Mouse (Mus musculus) liver, embryonic 13.5 days (tissue): ENCODE data around the gene Carf. TPM values are rescaled to one million over a fixed set of nuclear protein-coding genes. Genes with fewer than 3 reads are reported as not detected.
"Not testable (repeated sequence)": the region's sequence is repeated elsewhere in the genome, so short reads cannot be mapped to it uniquely, and the experiment has no call there.

Experiments
- ATAC-seq: fragments of 200-750 bp; cut with Nextera tagmentation; 2 replicates; pipeline ENCODE4 v1.8.0; 2017; ENCODE audit warnings: low read depth, mild to moderate bottlenecking, moderate number of reproducible peaks, moderate library complexity
- DNase-seq: peaks from one replicate; pipeline ENCODE4 v3.0.0; 2022
- H3K27ac ChIP-seq: fragments of 300-500 bp; sonication (generic); 2 replicates; pipeline ENCODE4 v1.5.1; 2015; ENCODE audit warnings: moderate library complexity, mild to moderate bottlenecking, inconsistent platforms
- H3K27me3 ChIP-seq: fragments of 300-500 bp; sonication (generic); 2 replicates; pipeline ENCODE4 v1.6.1; 2015; ENCODE audit warnings: mild to moderate bottlenecking, inconsistent platforms
- H3K36me3 ChIP-seq: fragments of 300-500 bp; sonication (generic); 2 replicates; pipeline ENCODE4 v1.6.1; 2015; ENCODE audit warnings: mild to moderate bottlenecking, inconsistent platforms
- H3K4me1 ChIP-seq: fragments of 300-500 bp; sonication (generic); replicated peaks from 2 replicates; pipeline ENCODE4 v1.6.1; 2015; ENCODE audit warnings: inconsistent platforms
- H3K4me2 ChIP-seq: fragments of 300-500 bp; sonication (generic); 2 replicates; pipeline ENCODE4 v1.6.1; 2015; ENCODE audit warnings: inconsistent platforms, mild to moderate bottlenecking, moderate library complexity
- H3K4me3 ChIP-seq: fragments of 300-500 bp; sonication (generic); replicated peaks from 2 replicates; pipeline ENCODE4 v1.5.1; 2015; ENCODE audit warnings: mild to moderate bottlenecking, inconsistent platforms
- H3K9ac ChIP-seq: fragments of 300-500 bp; sonication (generic); 2 replicates; pipeline ENCODE4 v1.6.1; 2015; ENCODE audit warnings: mild to moderate bottlenecking, inconsistent platforms
- H3K9me3 ChIP-seq: fragments of 300-500 bp; sonication (generic); replicated peaks from 2 replicates; pipeline ENCODE4 v1.6.1; 2016; ENCODE audit warnings: inconsistent platforms
- WGBS: fragments of 180-500 bp; shearing (Covaris S2); methylation state at CpG from one replicate; pipeline ENCODE4 v1.1.7; 2015; ENCODE audit not compliant: insufficient replicate concordance; 5-methylcytosine and 5-hydroxymethylcytosine counted together
- polyA plus RNA-seq: library from polyadenylated mRNA; unstranded; fragments of >200 nt; fragmentation: Nextera tagmentation; extraction: Ambion mirVana; gene quantifications from 2 replicates; pipeline ENCODE4 v1.2.1, GENCODE M21; 2015

The Carf gene
- polyA plus RNA-seq, 1 experiment from 2014 or later = 2.0 TPM

- Histone ChIP-seq H3K27me3 (no peaks in the 10 kb centered on the region), H3K36me3 (no peaks in the 10 kb centered on the region), H3K4me3 (no peak overlapping the region), H3K9me3 (no peaks in the 10 kb centered on the region), H3K27ac (no peak overlapping the region), H3K4me2 (no peak overlapping the region), H3K9ac (no peak overlapping the region), H3K4me1 (no peaks in the 10 kb centered on the region)
- ATAC-seq (no peak), DNase-seq (no peak)
- 78% methylated on average over 7 of the region's 7 CpGs for WGBS
Measured at GRCm38 (mm10) chr1:60117721-60118455, 19.8 kb downstream of the Carf start.

DNA sequence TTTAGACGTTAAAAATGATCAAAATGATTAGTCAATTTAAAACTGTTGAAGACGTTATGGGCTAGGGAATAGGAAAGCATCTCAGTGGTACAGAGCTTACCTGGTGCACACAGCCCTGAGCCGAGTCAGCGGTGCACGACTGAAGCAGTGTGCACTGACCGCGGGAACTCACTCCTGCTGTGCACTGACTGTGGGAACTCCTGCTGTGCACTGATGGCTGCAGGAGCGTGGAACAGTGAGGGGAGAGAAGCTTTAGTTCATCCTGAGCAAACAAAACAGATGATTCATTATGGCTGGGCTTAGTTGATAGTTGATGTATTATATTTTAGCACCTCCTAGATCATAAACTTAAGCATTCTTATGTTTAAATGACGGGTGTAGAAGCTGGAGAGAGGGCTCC lies 39.3 kb downstream of the Carf start:
- WGBS = 65% methylated on average over 9 of the region's 9 CpGs
- H3K4me2 ChIP-seq = no peak overlapping the region
- no peaks in the 10 kb centered on the region for H3K36me3 ChIP-seq
- H3K4me1 ChIP-seq = no peaks in the 10 kb centered on the region
- no peak overlapping the region for H3K27ac ChIP-seq
- no peak overlapping the region for H3K4me3 ChIP-seq
- no peak for ATAC-seq
- H3K9ac ChIP-seq = no peak overlapping the region
- no peak for DNase-seq
- no peaks in the 10 kb centered on the region for H3K27me3 ChIP-seq
- H3K9me3 ChIP-seq = no peaks in the 10 kb centered on the region

DNA sequence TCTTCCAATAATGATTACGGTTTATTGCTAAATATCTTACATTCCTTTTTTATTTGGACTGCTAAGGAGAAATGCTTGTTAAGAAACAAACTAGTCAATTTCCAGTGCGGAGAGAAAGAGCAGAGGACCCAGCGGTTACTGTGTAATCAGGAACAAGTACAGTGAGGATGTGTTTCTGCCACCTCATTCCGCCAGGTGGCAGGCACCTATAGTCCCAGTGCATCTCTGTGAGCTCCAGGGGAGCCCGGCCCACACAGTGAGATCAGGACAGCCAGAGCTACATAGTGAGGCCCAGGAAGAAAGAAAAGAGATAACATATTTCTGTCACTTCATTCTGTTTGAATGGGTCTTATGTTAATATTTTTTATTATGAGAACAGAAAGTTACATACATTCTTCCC lies 54.7 kb downstream of the Carf start:
- Histone ChIP-seq H3K9me3 (no peaks in the 10 kb centered on the region), H3K4me2 (no peak overlapping the region), H3K9ac (no peak overlapping the region), H3K36me3 (no peaks in the 10 kb centered on the region), H3K4me3 (no peak overlapping the region), H3K27ac (no peak overlapping the region), H3K4me1 (no peaks in the 10 kb centered on the region), H3K27me3 (no peaks in the 10 kb centered on the region)
- WGBS = 60% methylated on average over 5 of the region's 5 CpGs
- ATAC-seq (no peak; the same call in 1 of the 2 replicates), DNase-seq (peak; percentile 8)

- no peak overlapping the region for H3K9ac ChIP-seq
- H3K36me3 ChIP-seq = no peaks in the 10 kb centered on the region
- 50% methylated on average over 7 of the region's 7 CpGs for WGBS
- H3K4me3 ChIP-seq = no peak overlapping the region
- ATAC-seq (no peak), DNase-seq (no peak)
- H3K4me1 ChIP-seq = no peaks in the 10 kb centered on the region
- H3K27ac ChIP-seq = no peak overlapping the region
- no peaks in the 10 kb centered on the region for H3K27me3 ChIP-seq
- no peaks in the 10 kb centered on the region for H3K9me3 ChIP-seq
- no peak overlapping the region for H3K4me2 ChIP-seq
Measured at GRCm38 (mm10) chr1:60156651-60157050, 58.6 kb downstream of the Carf start.

- DNase-seq (no peak), ATAC-seq (no peak)
- Histone ChIP-seq H3K4me1 (no peaks in the 10 kb centered on the region), H3K36me3 (no peaks in the 10 kb centered on the region), H3K9me3 (no peaks in the 10 kb centered on the region), H3K9ac (no peak overlapping the region), H3K27me3 (no peaks in the 10 kb centered on the region), H3K27ac (no peak overlapping the region), H3K4me3 (no peak overlapping the region), H3K4me2 (no peak overlapping the region)
- WGBS = 36% methylated on average over 3 of the region's 3 CpGs
Measured at GRCm38 (mm10) chr1:60158411-60158810, 60.4 kb downstream of the Carf start.

DNA sequence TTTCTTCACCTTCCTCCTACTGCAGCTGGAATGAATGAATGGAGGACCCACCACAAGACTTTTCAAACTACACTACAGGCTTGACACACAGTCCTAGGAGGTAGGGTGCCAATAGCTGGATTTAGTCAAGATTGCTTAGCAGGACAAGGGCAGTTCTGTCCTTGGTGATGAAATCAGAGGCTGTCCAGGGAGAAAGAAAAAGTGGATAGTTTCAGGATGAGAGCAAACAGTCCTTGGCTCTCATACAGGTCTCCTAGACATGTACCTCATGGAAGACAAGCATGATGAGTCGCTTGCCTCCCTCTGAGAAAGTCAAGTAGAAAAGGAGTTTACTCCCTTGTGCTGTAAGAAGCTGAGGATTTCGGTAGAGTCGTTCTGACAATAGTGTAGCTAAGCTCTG lies 65.6 kb downstream of the Carf start:
- Histone ChIP-seq H3K9ac (no peak overlapping the region), H3K9me3 (no peaks in the 10 kb centered on the region), H3K27ac (no peak overlapping the region), H3K27me3 (no peaks in the 10 kb centered on the region), H3K4me2 (no peak overlapping the region), H3K36me3 (no peaks in the 10 kb centered on the region), H3K4me1 (no peaks in the 10 kb centered on the region), H3K4me3 (no peak overlapping the region)
- DNase-seq = no peak
- ATAC-seq = no peak
- WGBS = 61% methylated on average over 3 of the region's 3 CpGs

- H3K27ac ChIP-seq = no peak overlapping the region
- no peaks in the 10 kb centered on the region for H3K4me1 ChIP-seq
- ATAC-seq (no peak), DNase-seq (no peak)
- no peak overlapping the region for H3K9ac ChIP-seq
- no peaks in the 10 kb centered on the region for H3K27me3 ChIP-seq
- H3K9me3 ChIP-seq = no peaks in the 10 kb centered on the region
- WGBS = 66% methylated on average over 2 of the region's 2 CpGs
- no peaks in the 10 kb centered on the region for H3K36me3 ChIP-seq
- no peak overlapping the region for H3K4me2 ChIP-seq
- no peak overlapping the region for H3K4me3 ChIP-seq
Measured at GRCm38 (mm10) chr1:60169626-60170025, 71.6 kb downstream of the Carf start.

- WGBS = 61% methylated on average over 2 of the region's 2 CpGs
- no peaks in the 10 kb centered on the region for H3K4me1 ChIP-seq
- no peak for DNase-seq
- H3K4me3 ChIP-seq = no peak overlapping the region
- H3K27me3 ChIP-seq = no peaks in the 10 kb centered on the region
- no peak overlapping the region for H3K4me2 ChIP-seq
- no peak overlapping the region for H3K9ac ChIP-seq
- H3K36me3 ChIP-seq = no peaks in the 10 kb centered on the region
- H3K9me3 ChIP-seq = no peaks in the 10 kb centered on the region
- H3K27ac ChIP-seq = no peak overlapping the region
- no peak for ATAC-seq
Measured at GRCm38 (mm10) chr1:60170251-60170650, 72.2 kb downstream of the Carf start.

DNA sequence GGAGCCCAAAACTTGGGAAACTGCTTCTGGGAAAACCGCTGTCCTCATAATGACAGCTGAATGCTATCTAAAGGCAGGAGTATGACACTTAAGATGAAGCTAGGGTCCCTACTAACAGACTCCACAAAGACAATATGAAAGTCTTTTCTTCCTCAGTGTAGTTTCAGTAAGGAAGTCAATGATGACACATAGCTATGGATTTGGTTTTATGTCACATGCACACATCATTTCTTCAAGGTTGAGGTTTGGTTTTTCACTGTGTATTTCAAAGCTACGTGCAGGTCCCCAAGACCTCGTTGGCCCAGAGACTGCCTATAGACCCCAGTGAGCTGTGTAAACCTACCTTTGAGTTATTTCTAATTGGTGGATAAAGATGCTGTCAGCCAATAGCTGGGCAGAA lies 75.1 kb downstream of the Carf start:
- Histone ChIP-seq H3K36me3 (no peaks in the 10 kb centered on the region), H3K4me2 (no peak overlapping the region), H3K4me3 (no peak overlapping the region), H3K27ac (no peak overlapping the region), H3K9ac (no peak overlapping the region), H3K9me3 (no peaks in the 10 kb centered on the region), H3K27me3 (no peaks in the 10 kb centered on the region), H3K4me1 (no peaks in the 10 kb centered on the region)
- no peak for ATAC-seq
- no peak for DNase-seq
- WGBS = 78% methylated on average over 3 of the region's 3 CpGs

DNA sequence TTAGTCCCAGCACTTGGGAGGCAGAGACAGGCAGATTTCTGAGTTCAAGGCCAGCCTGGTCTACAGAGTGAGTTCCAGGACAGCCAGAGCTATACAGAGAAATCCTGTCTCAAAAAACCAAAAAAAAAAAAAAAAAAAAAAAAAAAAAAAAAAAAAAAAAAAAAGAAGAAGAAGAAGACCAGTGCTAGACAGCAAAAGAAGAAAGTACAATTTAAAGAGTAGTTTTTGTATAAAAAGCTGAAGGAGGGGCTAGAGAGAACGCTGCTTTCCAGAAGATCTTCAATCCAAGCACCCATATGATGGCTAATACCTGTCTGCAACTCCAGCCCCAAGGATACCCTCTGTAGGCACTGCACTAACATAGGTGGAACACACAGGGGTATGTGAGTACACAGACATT lies 79.8 kb downstream of the Carf start:
- not testable (repeated sequence) for H3K4me3 ChIP-seq, H3K27ac ChIP-seq, H3K9ac ChIP-seq, ATAC-seq, H3K27me3 ChIP-seq, H3K36me3 ChIP-seq, DNase-seq, H3K9me3 ChIP-seq, H3K4me2 ChIP-seq
- WGBS = 69% methylated on average over 1 of the region's 1 CpGs
- H3K4me1 ChIP-seq = peaks cover 18% of the 10 kb centered on the region

GRCm38 (mm10) chr1:60179376-60179775 lies 81.3 kb downstream of the Carf start:
- H3K4me1 ChIP-seq = peaks cover 18% of the 10 kb centered on the region
- H3K36me3 ChIP-seq = no peaks in the 10 kb centered on the region
- H3K4me3 ChIP-seq = peak overlapping the region; percentile 92
- H3K27me3 ChIP-seq = no peaks in the 10 kb centered on the region
- no peaks in the 10 kb centered on the region for H3K9me3 ChIP-seq
- DNase-seq (no peak), ATAC-seq (no peak)
- H3K4me2 ChIP-seq = peak overlapping the region; percentile 98
- WGBS = 26% methylated on average over 4 of the region's 4 CpGs
- peak overlapping the region; percentile 94 for H3K9ac ChIP-seq
- no peak overlapping the region for H3K27ac ChIP-seq
